ENCODE assay signal across 9 mouse cellular contexts in the genomic region with DNA sequence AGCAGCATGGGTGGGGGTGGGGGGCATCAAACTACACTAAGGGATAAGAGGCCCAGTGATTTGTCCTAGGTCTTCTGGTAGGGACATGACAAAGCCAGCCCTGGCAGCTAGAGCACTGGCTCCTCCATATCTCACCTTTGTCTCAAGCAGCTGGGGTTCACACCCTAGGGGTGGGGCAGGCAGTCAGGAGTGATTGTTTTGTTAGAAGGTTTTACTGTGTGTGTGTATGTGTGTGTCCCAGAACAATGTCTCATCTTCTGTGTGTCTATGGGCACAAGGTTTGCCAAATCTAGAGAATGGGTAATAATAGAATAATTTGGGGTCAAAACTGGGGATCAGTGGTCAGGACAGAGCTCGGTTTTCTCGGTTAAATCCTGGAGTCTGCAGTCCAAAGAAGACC. TPM values are rescaled to one million over a fixed set of nuclear protein-coding genes. Genes with fewer than 3 reads are reported as not detected.
DNase-seq lines count a peak whose midpoint lies in the region; ATAC-seq lines count a peak whose summit lies in the region.
"Had no signal": no experiment of that assay in that cellular context is flagged by ENCODE, and none has a peak within 500 bp of the region (broad histone marks: within the 10 kb centered on the region; RNA-seq: fewer than 3 reads in every experiment).

No protein-coding gene starts in this region.

- peak overlapping the region; percentile 82 for H3K4me2 ChIP-seq in heart, embryonic 16.5 days (ENCODE audit: low read depth, low read length)
- peak overlapping the region; percentile 64 for H3K4me2 ChIP-seq in hindbrain, embryonic 15.5 days
- H3K4me2 ChIP-seq in midbrain, embryonic 13.5 days (replicated peaks), result peak overlapping the region; percentile 73

- H3K9me3 ChIP-seq in heart, embryonic 16.5 days (replicated peaks; ENCODE audit: control insufficient read depth, low read length), result no peaks in the 10 kb centered on the region
- H3K9me3 ChIP-seq in embryonic facial prominence, embryonic 10.5 days, result no peaks in the 10 kb centered on the region
- no peaks in the 10 kb centered on the region for H3K9me3 ChIP-seq in hindbrain, embryonic 15.5 days
- H3K9me3 ChIP-seq in midbrain, embryonic 13.5 days, result no peaks in the 10 kb centered on the region

- intact Hi-C loops in heart, postnatal 10 days (cut with DNase I), result no loop called here

- no peak for ATAC-seq in heart, embryonic 16.5 days (replicated peaks; ENCODE audit: extremely low read depth, insufficient read depth, low FRiP score)
- ATAC-seq in hindbrain, embryonic 15.5 days (ENCODE audit: low FRiP score, low read depth), result peak; percentile 29
- no peak for ATAC-seq in midbrain, embryonic 13.5 days

- H3K4me3 ChIP-seq in heart, embryonic 16.5 days (ENCODE audit: low read length), result peak overlapping the region; percentile 48
- H3K4me3 ChIP-seq in embryonic facial prominence, embryonic 10.5 days, result peak overlapping the region; percentile 69
- H3K4me3 ChIP-seq in hindbrain, embryonic 15.5 days, result peak overlapping the region; percentile 57
- H3K4me3 ChIP-seq in midbrain, embryonic 13.5 days (replicated peaks), result peak overlapping the region; percentile 55

- no peak overlapping the region for H3K27ac ChIP-seq in heart, embryonic 16.5 days (ENCODE audit: low read length)
- H3K27ac ChIP-seq in embryonic facial prominence, embryonic 10.5 days (replicated peaks), result no peak overlapping the region
- H3K27ac ChIP-seq in hindbrain, embryonic 15.5 days (replicated peaks), result peak overlapping the region; percentile 87
- peak overlapping the region; percentile 88 for H3K27ac ChIP-seq in midbrain, embryonic 13.5 days

- H3K36me3 ChIP-seq in heart, embryonic 16.5 days (ENCODE audit: control insufficient read depth, insufficient read depth), result no peaks in the 10 kb centered on the region
- no peaks in the 10 kb centered on the region for H3K36me3 ChIP-seq in embryonic facial prominence, embryonic 10.5 days (replicated peaks)
- 0 out of 2 replicates have a peak, but pooled peaks cover 4% of the 10 kb centered on the region for H3K36me3 ChIP-seq in hindbrain, embryonic 15.5 days
- peaks cover 14% of the 10 kb centered on the region; the same call in 1 of the 2 replicates for H3K36me3 ChIP-seq in midbrain, embryonic 13.5 days

- DNase-seq in heart, postnatal 10 days, result no peak
- no peak for DNase-seq in embryonic facial prominence, embryonic 10.5 days (ENCODE audit: low spot score)
- DNase-seq in spleen, adult 18-20 months, result no peak
- DNase-seq in layer of hippocampus, adult 11-12 months (ENCODE audit: low spot score), result no peak
- DNase-seq in frontal cortex, adult 2 months (ENCODE audit: extremely low spot score in 1 of 2, low spot score in 1 of 2), result no peak
- DNase-seq: lung, postnatal 4 days had no signal

- peaks cover 7% of the 10 kb centered on the region for H3K4me1 ChIP-seq in heart, embryonic 16.5 days (ENCODE audit: control insufficient read depth, insufficient read depth, low read length)
- peaks cover 19% of the 10 kb centered on the region for H3K4me1 ChIP-seq in embryonic facial prominence, embryonic 10.5 days
- peaks cover 19% of the 10 kb centered on the region for H3K4me1 ChIP-seq in hindbrain, embryonic 15.5 days (replicated peaks)
- peaks cover 14% of the 10 kb centered on the region for H3K4me1 ChIP-seq in midbrain, embryonic 13.5 days (replicated peaks)

- 0% methylated on average over 2 of the region's 2 CpGs for WGBS in heart, embryonic 16.5 days
- under 1% methylated on average over 2 of the region's 2 CpGs for WGBS in embryonic facial prominence, embryonic 10.5 days
- 1% methylated on average over 2 of the region's 2 CpGs for WGBS in hindbrain, embryonic 15.5 days
- 0% methylated on average over 2 of the region's 2 CpGs for WGBS in midbrain, embryonic 13.5 days

- H3K27me3 ChIP-seq in heart, embryonic 16.5 days (ENCODE audit: control insufficient read depth, insufficient read depth, low read length), result peaks cover 30% of the 10 kb centered on the region
- peaks cover 63% of the 10 kb centered on the region for H3K27me3 ChIP-seq in embryonic facial prominence, embryonic 10.5 days (replicated peaks; ENCODE audit: low read depth, poor library complexity, severe bottlenecking)
- no peaks in the 10 kb centered on the region for H3K27me3 ChIP-seq in hindbrain, embryonic 15.5 days
- peaks cover 20% of the 10 kb centered on the region for H3K27me3 ChIP-seq in midbrain, embryonic 13.5 days

- H3K9ac ChIP-seq in heart, embryonic 16.5 days (ENCODE audit: low read length), result no peak overlapping the region
- peak overlapping the region; percentile 76 for H3K9ac ChIP-seq in hindbrain, embryonic 15.5 days
- peak overlapping the region; percentile 81 for H3K9ac ChIP-seq in midbrain, embryonic 13.5 days (replicated peaks)

RNA-seq across cellular contexts. Expression of a gene that starts 0.4 kb away (rescaled TPM):
- polyA plus RNA-seq in heart, embryonic 16.5 days (2015; fragmentation: Nextera tagmentation; extraction: Ambion mirVana), result 0.08 and 0.20 TPM in 2 replicates
- total RNA-seq in heart, postnatal 10 days (2021), result not detected
- 0.85 and 1.0 TPM in 2 replicates for polyA plus RNA-seq in embryonic facial prominence, embryonic 10.5 days (2016; fragmentation: Nextera tagmentation; extraction: Ambion mirVana)
- 84.1 and 101 TPM in 2 replicates for polyA plus RNA-seq in hindbrain, embryonic 15.5 days (2015; fragmentation: Nextera tagmentation; extraction: Ambion mirVana)
- polyA plus RNA-seq in midbrain, embryonic 13.5 days (2015; fragmentation: Nextera tagmentation; extraction: Ambion mirVana), result 41.1 and 47.1 TPM in 2 replicates
- 74.6 and 90.4 TPM in 2 replicates for polyA plus RNA-seq in frontal cortex, adult 2 months (2012; rRNA removed)

RNA-seq across cellular contexts. Expression of a gene that starts 4.3 kb away (rescaled TPM):
- not detected in 2 replicates for polyA plus RNA-seq in heart, embryonic 16.5 days (2015; fragmentation: Nextera tagmentation; extraction: Ambion mirVana)
- total RNA-seq in heart, postnatal 10 days (2021), result not detected
- 0.82 and 0.88 TPM in 2 replicates for polyA plus RNA-seq in embryonic facial prominence, embryonic 10.5 days (2016; fragmentation: Nextera tagmentation; extraction: Ambion mirVana)
- polyA plus RNA-seq in hindbrain, embryonic 15.5 days (2015; fragmentation: Nextera tagmentation; extraction: Ambion mirVana), result 3.5 and 4.6 TPM in 2 replicates
- 2.1 and 3.1 TPM in 2 replicates for polyA plus RNA-seq in midbrain, embryonic 13.5 days (2015; fragmentation: Nextera tagmentation; extraction: Ambion mirVana)
- 0.17 and 0.28 TPM in 2 replicates for polyA plus RNA-seq in frontal cortex, adult 2 months (2012; rRNA removed)

RNA-seq across cellular contexts. Expression of a gene that starts 7.7 kb away (rescaled TPM):
- polyA plus RNA-seq in heart, embryonic 16.5 days (2015; fragmentation: Nextera tagmentation; extraction: Ambion mirVana), result 111 and 121 TPM in 2 replicates
- 10 to 100 TPM; 12.8 to 16.0 TPM for total RNA-seq in heart, postnatal 10 days (2021)
- polyA plus RNA-seq in embryonic facial prominence, embryonic 10.5 days (2016; fragmentation: Nextera tagmentation; extraction: Ambion mirVana), result 281 and 301 TPM in 2 replicates
- polyA plus RNA-seq in hindbrain, embryonic 15.5 days (2015; fragmentation: Nextera tagmentation; extraction: Ambion mirVana), result 558 and 579 TPM in 2 replicates
- polyA plus RNA-seq in midbrain, embryonic 13.5 days (2015; fragmentation: Nextera tagmentation; extraction: Ambion mirVana), result 665 and 668 TPM in 2 replicates
- polyA plus RNA-seq in frontal cortex, adult 2 months (2012; rRNA removed), result 33.5 and 43.0 TPM in 2 replicates

RNA-seq across cellular contexts. Expression of a gene that starts 11.5 kb away (rescaled TPM):
- polyA plus RNA-seq in heart, embryonic 16.5 days (2015; fragmentation: Nextera tagmentation; extraction: Ambion mirVana), result 7.4 and 8.7 TPM in 2 replicates
- total RNA-seq in heart, postnatal 10 days (2021), result 10 to 100 TPM; 28.8 to 29.9 TPM
- 17.6 and 17.7 TPM in 2 replicates for polyA plus RNA-seq in embryonic facial prominence, embryonic 10.5 days (2016; fragmentation: Nextera tagmentation; extraction: Ambion mirVana)
- 23.9 and 25.1 TPM in 2 replicates for polyA plus RNA-seq in hindbrain, embryonic 15.5 days (2015; fragmentation: Nextera tagmentation; extraction: Ambion mirVana)
- polyA plus RNA-seq in midbrain, embryonic 13.5 days (2015; fragmentation: Nextera tagmentation; extraction: Ambion mirVana), result 18.9 and 19.8 TPM in 2 replicates
- polyA plus RNA-seq in frontal cortex, adult 2 months (2012; rRNA removed), result 65.2 and 67.0 TPM in 2 replicates

RNA-seq across cellular contexts. Expression of a gene that starts 38.0 kb away (rescaled TPM):
- 22.7 and 24.7 TPM in 2 replicates for polyA plus RNA-seq in heart, embryonic 16.5 days (2015; fragmentation: Nextera tagmentation; extraction: Ambion mirVana)
- 10 to 100 TPM; 88.4 to 90.5 TPM for total RNA-seq in heart, postnatal 10 days (2021)
- 17.1 and 21.4 TPM in 2 replicates for polyA plus RNA-seq in embryonic facial prominence, embryonic 10.5 days (2016; fragmentation: Nextera tagmentation; extraction: Ambion mirVana)
- polyA plus RNA-seq in hindbrain, embryonic 15.5 days (2015; fragmentation: Nextera tagmentation; extraction: Ambion mirVana), result 32.5 and 38.5 TPM in 2 replicates
- 37.6 and 44.2 TPM in 2 replicates for polyA plus RNA-seq in midbrain, embryonic 13.5 days (2015; fragmentation: Nextera tagmentation; extraction: Ambion mirVana)
- polyA plus RNA-seq in frontal cortex, adult 2 months (2012; rRNA removed), result 92.4 and 104 TPM in 2 replicates

Comparison
In these comparisons a context has a peak if more than half of its experiments do, and no peak if none do; other contexts are left out.
1. H3K27ac ChIP-seq: peak in hindbrain, embryonic 15.5 days (single experiment) and midbrain, embryonic 13.5 days (single experiment); none in heart, embryonic 16.5 days (single experiment) and embryonic facial prominence, embryonic 10.5 days (single experiment).
2. RNA of a gene that starts 0.4 kb away (polyA plus RNA-seq): 84.1 to 101 TPM in hindbrain, embryonic 15.5 days, 74.6 to 90.4 TPM in frontal cortex, adult 2 months and 41.1 to 47.1 TPM in midbrain, embryonic 13.5 days; 0.85 to 1.0 TPM in embryonic facial prominence, embryonic 10.5 days and 0.08 to 0.20 TPM in heart, embryonic 16.5 days; every median in the first group is over 10 times any median in the second.
3. Peak in every context shown above with its lines, with median percentiles within 50 percentile points of each other: H3K4me2 ChIP-seq and H3K4me3 ChIP-seq.